8 mouse cellular contexts compared by ENCODE assay signal in the genomic region with DNA sequence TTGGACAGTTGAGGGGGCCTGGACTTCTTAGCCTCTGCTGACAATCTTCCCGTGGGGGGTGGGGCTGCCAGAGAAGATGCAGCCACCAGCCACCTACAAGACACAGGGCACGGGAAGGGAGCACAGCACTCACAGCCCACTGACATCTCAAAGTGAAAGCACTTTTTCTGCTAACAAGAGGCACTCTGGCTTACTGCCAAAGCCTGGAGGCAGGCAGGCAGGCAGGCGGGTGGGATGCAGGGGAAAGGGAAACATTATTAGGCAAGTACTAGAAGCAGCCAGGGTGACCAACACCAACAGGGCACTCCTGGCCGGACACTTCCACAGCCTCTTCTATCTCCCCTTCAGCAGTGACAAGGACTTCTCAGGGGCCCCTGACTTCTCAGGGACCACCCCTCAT. TPM values are rescaled to one million over a fixed set of nuclear protein-coding genes. Genes with fewer than 3 reads are reported as not detected.
DNase-seq lines count a peak whose midpoint lies in the region; ATAC-seq and TF ChIP-seq lines count a peak whose summit lies in the region.

No protein-coding gene starts in this region.

- H3K9ac ChIP-seq in MEL (ENCODE audit: control insufficient read depth, low read depth, low read length, poor library complexity, severe bottlenecking), result peak overlapping the region; percentile 29; the same call in 1 of the 2 replicates
- peak overlapping the region; percentile 45 for H3K9ac ChIP-seq in forebrain, embryonic 13.5 days

- no peak overlapping the region for H3K4me3 ChIP-seq in MEL (ENCODE audit: control insufficient read depth in 1 of 2, insufficient read depth in 1 of 2, low read depth in 2 of 2, low read length in 2 of 2)
- H3K4me3 ChIP-seq in forebrain, embryonic 13.5 days, result peak overlapping the region; percentile 6

- peaks cover 0 to 13% of the 10 kb centered on the region in 2 experiments; a peak in 2 of 4 replicates for H3K36me3 ChIP-seq in MEL (ENCODE audit: control insufficient read depth in 1 of 2, insufficient read depth in 2 of 2, low read length in 2 of 2)
- H3K36me3 ChIP-seq in forebrain, embryonic 13.5 days (ENCODE audit: poor library complexity, severe bottlenecking), result peaks cover 13% of the 10 kb centered on the region

- no peaks in the 10 kb centered on the region for H3K27me3 ChIP-seq in MEL (ENCODE audit: control insufficient read depth in 1 of 2, insufficient read depth in 2 of 2, low read length in 2 of 2)
- H3K27me3 ChIP-seq in forebrain, embryonic 13.5 days, result no peaks in the 10 kb centered on the region

- no peak for TF ChIP-seq EP300 in MEL (IDR thresholded peaks at IDR 0.05; ENCODE audit: low read depth in 1 of 2, low read length in 2 of 2)

- no peaks in the 10 kb centered on the region for H3K79me2 ChIP-seq in MEL (ENCODE audit: control insufficient read depth, insufficient read depth, low read length, poor library complexity)

- peaks cover 6 to 16% of the 10 kb centered on the region in 2 experiments for H3K4me1 ChIP-seq in MEL (ENCODE audit: control insufficient read depth in 1 of 2, insufficient read depth in 2 of 2, low read length in 2 of 2)
- H3K4me1 ChIP-seq in forebrain, embryonic 13.5 days, result peaks cover 36% of the 10 kb centered on the region

- peak; percentile 55 for DNase-seq in MEL (ENCODE audit: low read depth, low spot score)
- DNase-seq in adrenal gland, adult (ENCODE audit: inconsistent age in 2 of 2, low spot score in 1 of 2), result peak; percentile 42 to 72
- DNase-seq in layer of hippocampus, postnatal 10 days (ENCODE audit: low spot score in 2 of 2), result peak; percentile 69 to 76
- peak; percentile 78 for DNase-seq in lung, postnatal 36 days
- DNase-seq in skeletal muscle tissue, adult 2 months (ENCODE audit: low read depth, low spot score), result peak; percentile 4

- H3K4me2 ChIP-seq in forebrain, embryonic 13.5 days, result peak overlapping the region; percentile 80

- no peaks in the 10 kb centered on the region for H3K9me3 ChIP-seq in MEL (replicated peaks; ENCODE audit: insufficient read depth, low read length)
- H3K9me3 ChIP-seq in forebrain, embryonic 13.5 days (replicated peaks), result no peaks in the 10 kb centered on the region

- 15% methylated on average over 4 of the region's 4 CpGs for WGBS in forebrain, embryonic 13.5 days

- peak; percentile 64 for ATAC-seq in forebrain, embryonic 13.5 days
- ATAC-seq in hematopoietic stem cell, adult 5-6 weeks (replicated peaks in 1 of 2; ENCODE audit: insufficient read depth in 1 of 2, low FRiP score in 2 of 2, low TSS enrichment in 1 of 2, low read depth in 1 of 2, poor library complexity in 2 of 2, severe bottlenecking in 2 of 2), result peak; percentile 72 to 73
- ATAC-seq in erythroid progenitor cell, adult 5-6 weeks (replicated peaks; ENCODE audit: low FRiP score, poor library complexity, severe bottlenecking), result no peak

- no peak for TF ChIP-seq POLR2A in MEL (IDR thresholded peaks at IDR 0.05; ENCODE audit: control insufficient read depth in 1 of 2, insufficient read depth in 1 of 2, low read depth in 1 of 2, low read length in 2 of 2, poor library complexity in 1 of 2)

- TF ChIP-seq CTCF in MEL (IDR thresholded peaks at IDR 0.05 in 2 of 3, conservative IDR thresholded peaks at IDR 0.05 in 1 of 3; ENCODE audit: control insufficient read depth in 1 of 3, insufficient read depth in 1 of 3, low read depth in 2 of 3, low read length in 3 of 3, poor library complexity in 1 of 3, severe bottlenecking in 1 of 3), result no peak

- H3K27ac ChIP-seq in MEL (ENCODE audit: control insufficient read depth, low read depth, low read length), result no peak overlapping the region
- H3K27ac ChIP-seq in forebrain, embryonic 13.5 days, result peak overlapping the region; percentile 83

- TF ChIP-seq RAD21 in MEL (IDR thresholded peaks at IDR 0.05; ENCODE audit: low read depth, low read length), result no peak

TF ChIP-seq in MEL, 35 proteins besides CTCF, POLR2A, EP300 and RAD21:
- no peak for TF ChIP-seq TCF12 (IDR thresholded peaks at IDR 0.05; ENCODE audit: low read depth, low read length)
- TF ChIP-seq CHD2 (IDR thresholded peaks at IDR 0.05; ENCODE audit: low read length), result no peak
- no peak for TF ChIP-seq GATA1 (IDR thresholded peaks at IDR 0.05; ENCODE audit: low read depth, low read length)
- no peak for TF ChIP-seq MEF2A (IDR thresholded peaks at IDR 0.05; ENCODE audit: extremely low read depth, insufficient replicate concordance, low read depth, low read length, poor library complexity, severe bottlenecking)
- TF ChIP-seq USF1 (IDR thresholded peaks at IDR 0.05; ENCODE audit: low read depth, low read length), result no peak
- no peak for TF ChIP-seq E2F4 (IDR thresholded peaks at IDR 0.05; ENCODE audit: borderline replicate concordance, low read depth, low read length)
- TF ChIP-seq NELFE (IDR thresholded peaks at IDR 0.05; ENCODE audit: low read depth, low read length), result no peak
- no peak for TF ChIP-seq MAZ (IDR thresholded peaks at IDR 0.05; ENCODE audit: low read depth, low read length)
- TF ChIP-seq MAX (IDR thresholded peaks at IDR 0.05; ENCODE audit: low read length), result no peak
- TF ChIP-seq TBP (IDR thresholded peaks at IDR 0.05; ENCODE audit: low read depth, low read length), result no peak
- TF ChIP-seq ZMIZ1 (IDR thresholded peaks at IDR 0.05; ENCODE audit: low read depth, low read length), result no peak
- TF ChIP-seq ETS1 (IDR thresholded peaks at IDR 0.05; ENCODE audit: low read depth, low read length), result no peak
- TF ChIP-seq MAFK (IDR thresholded peaks at IDR 0.05; ENCODE audit: borderline replicate concordance, low read depth, low read length), result no peak
- no peak for TF ChIP-seq USF2 (IDR thresholded peaks at IDR 0.05; ENCODE audit: borderline replicate concordance in 1 of 2, insufficient read depth in 1 of 2, low read depth in 1 of 2, low read length in 2 of 2)
- no peak for TF ChIP-seq ELF1 (IDR thresholded peaks at IDR 0.05; ENCODE audit: low read depth, low read length)
TF ChIP-seq in MEL: peak in this region for 0.

RNA-seq across cellular contexts. Expression of a gene that starts 2.8 kb away (rescaled TPM):
- total RNA-seq in MEL (2012; rRNA removed), result 0.23 and 0.46 TPM in 2 replicates
- under 1 TPM in 1 of 2 experiments, not detected in 1; 0.84 TPM for polyA plus RNA-seq in MEL (2012; ENCODE audit: insufficient read depth in 1 of 2, insufficient read length in 2 of 2, low read depth in 1 of 2, low replicate concordance in 2 of 2, missing spikeins in 1 of 2)
- 25.5 and 26.4 TPM in 2 replicates for polyA plus RNA-seq in forebrain, embryonic 13.5 days (2015; fragmentation: Nextera tagmentation; extraction: Ambion mirVana)
- 7.8 and 9.7 TPM in 2 replicates for total RNA-seq in hematopoietic stem cell, adult 5-6 weeks (2017)
- total RNA-seq in layer of hippocampus, postnatal 10 days (2021), result 10 to 100 TPM; 28.9 to 30.4 TPM
- total RNA-seq in erythroid progenitor cell, adult 5-6 weeks (2015; ENCODE audit: low replicate concordance), result 1.3 TPM in 1 of 2 replicates, not detected in the other
- 0.13 TPM in 1 of 2 replicates, not detected in the other for total RNA-seq in erythroid progenitor cell, adult 5-6 weeks (2017; ENCODE audit: low replicate concordance)

Comparison
In these comparisons a context has a peak if more than half of its experiments do, and no peak if none do; other contexts are left out.
1. DNase-seq: peak in every context shown above with its lines; median percentile 78 in lung, postnatal 36 days; 72 in layer of hippocampus, postnatal 10 days; 57 in adrenal gland, adult; 55 in MEL; 4 in skeletal muscle tissue, adult 2 months.